Mouse (Mus musculus): Measurements from ENCODE around the gene Dclk1.

DNA sequence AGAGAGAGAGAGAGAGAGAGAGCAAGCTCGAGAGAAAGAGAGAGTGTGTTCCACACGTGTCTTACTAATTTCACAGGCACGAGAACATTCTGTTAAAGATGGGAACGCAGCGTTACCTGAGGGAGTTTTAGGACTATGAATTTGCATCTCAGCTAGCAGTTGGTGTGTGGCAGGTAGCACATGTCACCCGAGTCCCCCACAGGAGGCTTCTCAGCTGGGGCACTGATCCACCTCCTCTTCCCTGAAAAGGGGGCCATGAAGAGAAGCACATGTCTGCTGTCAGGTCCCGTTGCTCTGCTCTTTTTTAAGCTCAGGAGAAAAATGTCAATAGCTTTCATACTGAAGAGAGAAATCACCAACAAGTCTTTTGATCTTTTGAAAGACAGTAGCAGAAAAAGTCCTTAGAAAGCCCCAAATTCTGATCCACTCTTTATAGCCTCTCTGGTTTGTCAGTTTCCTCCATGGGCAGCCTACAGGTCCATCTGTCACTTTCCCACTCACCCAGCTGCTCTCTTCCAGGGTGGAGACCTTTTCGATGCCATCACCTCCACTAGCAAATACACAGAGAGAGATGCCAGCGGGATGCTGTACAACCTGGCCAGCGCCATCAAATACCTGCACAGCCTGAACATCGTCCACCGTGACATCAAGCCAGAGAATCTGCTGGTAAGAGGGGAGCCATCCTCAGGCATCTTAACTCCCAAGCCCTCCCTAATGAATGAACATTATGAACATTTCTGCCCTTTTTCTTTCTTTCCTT is 247.2 kb downstream of the Dclk1 start:
- TF ChIP-seq CTCF (IDR thresholded peaks at IDR 0.05; ENCODE audit: low read depth, low read length) (no peak), GATA2 (IDR thresholded peaks at IDR 0.05; ENCODE audit: borderline replicate concordance, low read depth, low read length) (no peak), TAL1 (conservative IDR thresholded peaks at IDR 0.05; ENCODE audit: low read depth, low read length) (no peak), GATA1 (IDR thresholded peaks at IDR 0.05; ENCODE audit: borderline replicate concordance, low read length) (no peak)
